Comparison of ENCODE assay signal across 8 mouse cellular contexts in the genomic region with DNA sequence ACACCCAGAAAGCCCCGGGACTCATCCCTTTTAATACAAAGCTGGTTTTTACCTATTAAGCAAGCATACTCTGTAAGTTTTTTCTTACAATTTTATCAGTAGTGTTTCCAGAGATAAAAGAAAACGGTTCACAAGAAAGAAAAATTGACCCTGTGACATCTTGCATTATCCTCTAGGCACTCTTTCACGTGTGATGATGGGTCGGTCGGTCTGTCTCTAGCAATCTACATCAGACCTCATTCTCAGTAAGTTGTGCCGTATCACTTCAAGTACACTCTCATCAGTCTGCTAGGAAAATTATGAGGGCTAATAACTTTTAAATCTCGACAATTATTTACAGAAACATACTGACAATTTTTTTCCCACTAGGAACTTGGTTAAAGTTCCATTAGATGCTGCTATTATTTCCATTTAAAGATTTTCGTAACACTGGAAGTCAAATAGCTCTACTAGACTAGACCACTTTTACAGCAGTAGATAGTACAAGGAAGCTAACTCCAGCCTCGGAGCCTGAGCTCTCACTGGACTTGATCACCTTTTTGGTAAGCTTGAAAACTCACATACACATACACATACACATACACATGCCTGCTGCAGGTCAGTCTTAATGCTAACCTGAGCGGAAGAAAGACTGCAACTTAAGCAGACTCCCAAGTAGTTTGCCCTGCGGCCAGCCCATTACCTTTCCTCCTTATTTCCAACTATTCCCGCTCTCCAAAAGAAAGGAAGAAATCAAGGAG. TPM values are rescaled to one million over a fixed set of nuclear protein-coding genes. Genes with fewer than 3 reads are reported as not detected.
A peak's percentile ranks its signal among the peaks of the same experiment; 100 is the strongest.
DNase-seq lines count a peak whose midpoint lies in the region; ATAC-seq and TF ChIP-seq lines count a peak whose summit lies in the region.

No protein-coding gene starts in this region.

- no peaks in the 10 kb centered on the region for H3K9me3 ChIP-seq in MEL (replicated peaks; ENCODE audit: insufficient read depth, low read length)
- H3K9me3 ChIP-seq in forebrain, postnatal 0 days (ENCODE audit: low read length): no peaks in the 10 kb centered on the region
- H3K9me3 ChIP-seq in limb, embryonic 13.5 days: no peaks in the 10 kb centered on the region

- 19% methylated on average over 12 of the region's 12 CpGs for WGBS in forebrain, postnatal 0 days
- WGBS in limb, embryonic 13.5 days: 16% methylated on average over 12 of the region's 12 CpGs

- peak overlapping the region; percentile 86 for H3K4me3 ChIP-seq in gastrocnemius, adult 2 months
- H3K4me3 ChIP-seq in MEL (ENCODE audit: control insufficient read depth in 1 of 2, insufficient read depth in 1 of 2, low read depth in 2 of 2, low read length in 2 of 2): peak overlapping the region; percentile 100
- peak overlapping the region; percentile 91 for H3K4me3 ChIP-seq in forebrain, postnatal 0 days (ENCODE audit: low read depth, low read length)
- peak overlapping the region; percentile 82 for H3K4me3 ChIP-seq in limb, embryonic 13.5 days

- H3K36me3 ChIP-seq in MEL (ENCODE audit: control insufficient read depth in 1 of 2, insufficient read depth in 2 of 2, low read length in 2 of 2): peaks cover 25 to 27% of the 10 kb centered on the region in 2 experiments
- H3K36me3 ChIP-seq in forebrain, postnatal 0 days (ENCODE audit: insufficient read depth): peaks cover 11% of the 10 kb centered on the region
- H3K36me3 ChIP-seq in limb, embryonic 13.5 days: peaks cover 12% of the 10 kb centered on the region

- DNase-seq in gastrocnemius, adult 2 months: no peak
- DNase-seq in gastrocnemius, postnatal 36 days: no peak
- DNase-seq in MEL (ENCODE audit: low read depth, low spot score): peak; percentile 58
- no peak for DNase-seq in forebrain, postnatal 0 days
- DNase-seq in retina, embryonic 14.5 days (ENCODE audit: low spot score): peak; percentile 27
- no peak for DNase-seq in ovary, adult 18-20 months (ENCODE audit: low spot score)
- no peak for DNase-seq in layer of hippocampus, adult 9-10 months (ENCODE audit: low spot score)

- TF ChIP-seq POLR2A in MEL (IDR thresholded peaks at IDR 0.05; ENCODE audit: control insufficient read depth in 1 of 2, insufficient read depth in 1 of 2, low read depth in 1 of 2, low read length in 2 of 2, poor library complexity in 1 of 2): no peak

- H3K9ac ChIP-seq in MEL (ENCODE audit: control insufficient read depth, low read depth, low read length, poor library complexity, severe bottlenecking): peak overlapping the region; percentile 95
- H3K9ac ChIP-seq in forebrain, postnatal 0 days: peak overlapping the region; percentile 87
- peak overlapping the region; percentile 89 for H3K9ac ChIP-seq in limb, embryonic 13.5 days

- H3K27me3 ChIP-seq in MEL (ENCODE audit: control insufficient read depth in 1 of 2, insufficient read depth in 2 of 2, low read length in 2 of 2): no peaks in the 10 kb centered on the region
- no peaks in the 10 kb centered on the region for H3K27me3 ChIP-seq in forebrain, postnatal 0 days (ENCODE audit: insufficient read depth, low read length)
- no peaks in the 10 kb centered on the region for H3K27me3 ChIP-seq in limb, embryonic 13.5 days

- TF ChIP-seq CTCF in gastrocnemius, adult 2 months (IDR thresholded peaks at IDR 0.05): no peak
- no peak for TF ChIP-seq CTCF in MEL (IDR thresholded peaks at IDR 0.05 in 2 of 3, conservative IDR thresholded peaks at IDR 0.05 in 1 of 3; ENCODE audit: control insufficient read depth in 1 of 3, insufficient read depth in 1 of 3, low read depth in 2 of 3, low read length in 3 of 3, poor library complexity in 1 of 3, severe bottlenecking in 1 of 3)
- TF ChIP-seq CTCF in forebrain, postnatal 0 days (IDR thresholded peaks at IDR 0.05; ENCODE audit: low read depth): no peak

- intact Hi-C loops in gastrocnemius, adult 2 months (cut with DNase I): loop anchor here (5.0 kb wide), 2 partner anchors 75 to 210 kb away; no protein-coding TSS in a partner anchor
- intact Hi-C loops in gastrocnemius, postnatal 36 days (cut with DNase I): loop anchor here (5.0 kb wide), 1 partner anchor 70 kb away; no protein-coding TSS in a partner anchor

- no peak for ATAC-seq in forebrain, postnatal 0 days
- no peak for ATAC-seq in limb, embryonic 13.5 days (ENCODE audit: low FRiP score, low read depth)

- H3K79me2 ChIP-seq in MEL (ENCODE audit: control insufficient read depth, insufficient read depth, low read length, poor library complexity): peaks cover 35% of the 10 kb centered on the region

- H3K4me2 ChIP-seq in forebrain, postnatal 0 days (ENCODE audit: low read depth): peak overlapping the region; percentile 85
- H3K4me2 ChIP-seq in limb, embryonic 13.5 days (replicated peaks): peak overlapping the region; percentile 71

- peak overlapping the region; percentile 92 for H3K27ac ChIP-seq in gastrocnemius, adult 2 months
- H3K27ac ChIP-seq in MEL (ENCODE audit: control insufficient read depth, low read depth, low read length): peak overlapping the region; percentile 53
- H3K27ac ChIP-seq in forebrain, postnatal 0 days (ENCODE audit: low read depth, low read length): no peak overlapping the region
- peak overlapping the region; percentile 75; the same call in 1 of the 2 replicates for H3K27ac ChIP-seq in limb, embryonic 13.5 days

- peaks cover 5 to 10% of the 10 kb centered on the region in 2 experiments; a peak in 3 of 4 replicates for H3K4me1 ChIP-seq in MEL (ENCODE audit: control insufficient read depth in 1 of 2, insufficient read depth in 2 of 2, low read length in 2 of 2)
- peaks cover 7% of the 10 kb centered on the region; the same call in 1 of the 2 replicates for H3K4me1 ChIP-seq in forebrain, postnatal 0 days (ENCODE audit: insufficient read depth)
- peaks cover 17% of the 10 kb centered on the region for H3K4me1 ChIP-seq in limb, embryonic 13.5 days

- no peak for TF ChIP-seq RAD21 in MEL (IDR thresholded peaks at IDR 0.05; ENCODE audit: low read depth, low read length)

- no peak for TF ChIP-seq EP300 in MEL (IDR thresholded peaks at IDR 0.05; ENCODE audit: low read depth in 1 of 2, low read length in 2 of 2)

TF ChIP-seq in MEL, 35 proteins besides CTCF, POLR2A, EP300 and RAD21:
- TF ChIP-seq UBTF (IDR thresholded peaks at IDR 0.05; ENCODE audit: borderline replicate concordance, insufficient read depth, low read depth, low read length) (no peak), MYC (IDR thresholded peaks at IDR 0.05; ENCODE audit: low read depth, low read length) (0 out of 2 replicates have a peak, but pooled peaks have one; percentile 12), USF1 (IDR thresholded peaks at IDR 0.05; ENCODE audit: low read depth, low read length) (no peak), MXI1 (IDR thresholded peaks at IDR 0.05; ENCODE audit: low read depth, low read length) (peak; percentile 74), USF2 (IDR thresholded peaks at IDR 0.05; ENCODE audit: borderline replicate concordance in 1 of 2, insufficient read depth in 1 of 2, low read depth in 1 of 2, low read length in 2 of 2) (no peak), ZC3H11A (IDR thresholded peaks at IDR 0.05; ENCODE audit: low read depth, low read length) (no peak), NELFE (IDR thresholded peaks at IDR 0.05; ENCODE audit: low read depth, low read length) (no peak), SMC3 (IDR thresholded peaks at IDR 0.05; ENCODE audit: low read depth, low read length) (no peak), ELF1 (IDR thresholded peaks at IDR 0.05; ENCODE audit: low read depth, low read length) (no peak), GATA1 (IDR thresholded peaks at IDR 0.05; ENCODE audit: low read depth, low read length) (0 out of 2 replicates have a peak, but pooled peaks have one; percentile 27), ZMIZ1 (IDR thresholded peaks at IDR 0.05; ENCODE audit: low read depth, low read length) (no peak), TBP (IDR thresholded peaks at IDR 0.05; ENCODE audit: low read depth, low read length) (0 out of 2 replicates have a peak, but pooled peaks have one; percentile 18)

RNA-seq across cellular contexts. Expression of gene Tex10, which starts 1.0 kb away (rescaled TPM):
- 10 to 100 TPM; 11.6 to 11.7 TPM for total RNA-seq in gastrocnemius, adult 2 months (2021)
- 10 to 100 TPM in 1 of 2 experiments, 1 to 10 TPM in 1; 9.1 to 12.8 TPM for total RNA-seq in gastrocnemius, postnatal 36 days (2021)
- 51.6 and 52.5 TPM in 2 replicates for total RNA-seq in MEL (2012; rRNA removed)
- 100 to 1,000 TPM in 1 of 2 experiments, 10 to 100 TPM in 1; 41.9 to 184 TPM for polyA plus RNA-seq in MEL (2012; ENCODE audit: insufficient read depth in 1 of 2, insufficient read length in 2 of 2, low read depth in 1 of 2, low replicate concordance in 2 of 2, missing spikeins in 1 of 2)
- 31.1 and 39.5 TPM in 2 replicates for total RNA-seq in forebrain, postnatal 0 days (2014; rRNA removed)
- polyA plus RNA-seq in forebrain, postnatal 0 days (2015; fragmentation: Nextera tagmentation; extraction: Ambion mirVana): 21.4 and 22.0 TPM in 2 replicates
- polyA plus RNA-seq in limb, embryonic 13.5 days (2015; fragmentation: Nextera tagmentation; extraction: Ambion mirVana): 52.1 and 58.1 TPM in 2 replicates

Comparison
In these comparisons a context has a peak if more than half of its experiments do, and no peak if none do; other contexts are left out.
1. DNase-seq: peak in MEL (single experiment) and retina, embryonic 14.5 days (single experiment); none in gastrocnemius, adult 2 months (single experiment), gastrocnemius, postnatal 36 days (0 of 2), forebrain, postnatal 0 days (single experiment), ovary, adult 18-20 months (single experiment) and layer of hippocampus, adult 9-10 months (single experiment).
2. Peak in every context shown above with its lines, with median percentiles within 50 percentile points of each other: H3K4me3 ChIP-seq and H3K9ac ChIP-seq.